Mouse (Mus musculus) left cerebral cortex, postnatal 4 days (tissue): ENCODE results near the gene Stard9. TPM values are rescaled to one million over a fixed set of nuclear protein-coding genes. Genes with fewer than 3 reads are reported as not detected.

Experiments
- DNase-seq: peaks from one replicate; pipeline ENCODE4 v3.0.0-alpha.2; 2022
- intact Hi-C: fragments of 180-260 bp; cut with DNase I; formaldehyde crosslinking; loops from one replicate; pipeline ENCODE4 v1.15.1; 2025
- total RNA-seq, 2 experiments: library from RNA; stranded (reverse); gene quantifications; 2 replicates each; pipeline ENCODE4 v1.2.3; 2021

Gene Stard9
- total RNA-seq = 10 to 100 TPM; 13.7 to 15.6 TPM

- intact Hi-C loops = no loop called here
- DNase-seq = peak; percentile 99
These were observed at the start of gene Stard9 for GRCm38 (mm10) chr2:120628886-120629735. TSS of gene Stard9 (plus strand) at chr2:120629121.

GRCm38 (mm10) chr2:120589759-120590158, 39.2 kb upstream of the Stard9 start:
- intact Hi-C loops = no loop called here
- no peak for DNase-seq

GRCm38 (mm10) chr2:120592227-120592626, 36.7 kb upstream of the Stard9 start:
- intact Hi-C loops = no loop called here

GRCm38 (mm10) chr2:120597734-120598133, 31.2 kb upstream of the Stard9 start:
- no peak for DNase-seq
- intact Hi-C loops = no loop called here

More at GRCm38 (mm10) chr2:120592227-120592626, 36.7 kb upstream of the Stard9 start:
- no peak for DNase-seq

- intact Hi-C loops = no loop called here
- no peak for DNase-seq
These were observed 29.4 kb upstream of the Stard9 start for GRCm38 (mm10) chr2:120599506-120599905.

- intact Hi-C loops = no loop called here
- no peak for DNase-seq
These were observed 22.8 kb upstream of the Stard9 start for GRCm38 (mm10) chr2:120606021-120606690.

GRCm38 (mm10) chr2:120608830-120609723, 19.8 kb upstream of the Stard9 start, which contains the start of the genes Haus2 and Lrrc57:
TSS of gene Haus2 (plus strand) at chr2:120609383.
TSS of gene Lrrc57 (minus strand) at chr2:120609520.
- intact Hi-C loops = no loop called here
- DNase-seq = peak; percentile 92

GRCm38 (mm10) chr2:120616279-120617163, 12.4 kb upstream of the Stard9 start:
- intact Hi-C loops = no loop called here
- DNase-seq = no peak

GRCm38 (mm10) chr2:120619538-120619937, 9.4 kb upstream of the Stard9 start:
- intact Hi-C loops = no loop called here
- no peak for DNase-seq

- no peak for DNase-seq
- intact Hi-C loops = no loop called here
These were observed 6.0 kb upstream of the Stard9 start for GRCm38 (mm10) chr2:120622920-120623319.

GRCm38 (mm10) chr2:120628076-120628865, 650 bp upstream of the Stard9 start:
- intact Hi-C loops = no loop called here
- DNase-seq = no peak

- no peak for DNase-seq
- intact Hi-C loops = no loop called here
These were observed 1.3 kb downstream of the Stard9 start for GRCm38 (mm10) chr2:120630246-120630645.

GRCm38 (mm10) chr2:120630655-120631054, 1.7 kb downstream of the Stard9 start:
- intact Hi-C loops = no loop called here
- DNase-seq = no peak

- DNase-seq = no peak
- intact Hi-C loops = no loop called here
These were observed 2.6 kb downstream of the Stard9 start for GRCm38 (mm10) chr2:120631521-120631920.

GRCm38 (mm10) chr2:120631957-120632356, 3.0 kb downstream of the Stard9 start:
- intact Hi-C loops = no loop called here
- no peak for DNase-seq

GRCm38 (mm10) chr2:120640835-120641234, 11.9 kb downstream of the Stard9 start:
- intact Hi-C loops = no loop called here
- no peak for DNase-seq

- intact Hi-C loops = no loop called here
- peak; percentile 63 for DNase-seq
These were observed 14.9 kb downstream of the Stard9 start for GRCm38 (mm10) chr2:120643836-120644235.

- DNase-seq = no peak
- intact Hi-C loops = no loop called here
These were observed 17.9 kb downstream of the Stard9 start for GRCm38 (mm10) chr2:120646777-120647176.
